Mouse (Mus musculus): ENCODE measurements around the gene Olfr1123. TPM values are rescaled to one million over a fixed set of nuclear protein-coding genes. Genes with fewer than 3 reads are reported as not detected.

Gene Olfr1123
- polyA plus RNA-seq, 1 experiment from 2014 or later: not detected

Other genes with a start within 250 kb of the Olfr1123 start
- gene Olfr1112, start 228.8 kb upstream of the Olfr1123 start, polyA plus RNA-seq (2016; fragmentation: Nextera tagmentation; extraction: Ambion mirVana): not detected in 2 replicates
- gene Olfr1113, start 207.7 kb upstream of the Olfr1123 start, polyA plus RNA-seq (2016; fragmentation: Nextera tagmentation; extraction: Ambion mirVana): not detected in 2 replicates
- not detected in 2 replicates for gene Olfr1115, start 168.6 kb upstream of the Olfr1123 start, polyA plus RNA-seq (2016; fragmentation: Nextera tagmentation; extraction: Ambion mirVana)
- not detected in 2 replicates for gene Olfr1116, start 149.1 kb upstream of the Olfr1123 start, polyA plus RNA-seq (2016; fragmentation: Nextera tagmentation; extraction: Ambion mirVana)
- not detected in 2 replicates for gene Olfr1118, start 109.1 kb upstream of the Olfr1123 start, polyA plus RNA-seq (2016; fragmentation: Nextera tagmentation; extraction: Ambion mirVana)
- not detected in 2 replicates for gene Olfr1120, start 61.8 kb upstream of the Olfr1123 start, polyA plus RNA-seq (2016; fragmentation: Nextera tagmentation; extraction: Ambion mirVana)
- gene Olfr1121, start 46.7 kb upstream of the Olfr1123 start, polyA plus RNA-seq (2016; fragmentation: Nextera tagmentation; extraction: Ambion mirVana): not detected in 2 replicates
- not detected in 2 replicates for gene Olfr1122, start 30.8 kb upstream of the Olfr1123 start, polyA plus RNA-seq (2016; fragmentation: Nextera tagmentation; extraction: Ambion mirVana)
- gene Olfr1124, start 13.6 kb downstream of the Olfr1123 start, polyA plus RNA-seq (2016; fragmentation: Nextera tagmentation; extraction: Ambion mirVana): 0.06 and 0.14 TPM in 2 replicates
- not detected in 2 replicates for gene Olfr1126, start 37.3 kb downstream of the Olfr1123 start, polyA plus RNA-seq (2016; fragmentation: Nextera tagmentation; extraction: Ambion mirVana)
- gene Pramel7, start 80.5 kb downstream of the Olfr1123 start, polyA plus RNA-seq (2016; fragmentation: Nextera tagmentation; extraction: Ambion mirVana): not detected in 2 replicates
- gene Pramel6, start 89.9 kb downstream of the Olfr1123 start, polyA plus RNA-seq (2016; fragmentation: Nextera tagmentation; extraction: Ambion mirVana): not detected in 2 replicates
- not detected in 2 replicates for gene Olfr153, start 115.2 kb downstream of the Olfr1123 start, polyA plus RNA-seq (2016; fragmentation: Nextera tagmentation; extraction: Ambion mirVana)
- gene Olfr1128, start 128.9 kb downstream of the Olfr1123 start, polyA plus RNA-seq (2016; fragmentation: Nextera tagmentation; extraction: Ambion mirVana): not detected in 2 replicates
- not detected in 2 replicates for gene Olfr1129, start 157.3 kb downstream of the Olfr1123 start, polyA plus RNA-seq (2016; fragmentation: Nextera tagmentation; extraction: Ambion mirVana)
- not detected in 2 replicates for gene Olfr1130, start 189.6 kb downstream of the Olfr1123 start, polyA plus RNA-seq (2016; fragmentation: Nextera tagmentation; extraction: Ambion mirVana)
- not detected in 2 replicates for gene Olfr1131, start 210.5 kb downstream of the Olfr1123 start, polyA plus RNA-seq (2016; fragmentation: Nextera tagmentation; extraction: Ambion mirVana)
- not detected in 2 replicates for gene Olfr1132, start 220.9 kb downstream of the Olfr1123 start, polyA plus RNA-seq (2016; fragmentation: Nextera tagmentation; extraction: Ambion mirVana)
- gene Olfr1133, start 230.7 kb downstream of the Olfr1123 start, polyA plus RNA-seq (2016; fragmentation: Nextera tagmentation; extraction: Ambion mirVana): not detected in 2 replicates
- not detected in 2 replicates for gene Olfr1134, start 241.8 kb downstream of the Olfr1123 start, polyA plus RNA-seq (2016; fragmentation: Nextera tagmentation; extraction: Ambion mirVana)

All from embryonic facial prominence, embryonic 10.5 days (tissue).